Mouse (Mus musculus) testis, adult 2 months (tissue): ENCODE results near the gene Catsperd.

Source experiments
- CTCF ChIP-seq: fragments of 200-500 bp; IDR thresholded peaks from 2 replicates; pipeline ENCODE4 v1.5.1; 2012; ENCODE audit warnings: low read depth, mild to moderate bottlenecking, inconsistent platforms, low read length, moderate library complexity; ENCODE audit not compliant: control insufficient read depth, insufficient read depth, insufficient replicate concordance
- POLR2A ChIP-seq: fragments of 200-500 bp; IDR thresholded peaks from 2 replicates; pipeline ENCODE4 v1.6.1; 2012; ENCODE audit warnings: low read depth, mild to moderate bottlenecking, inconsistent platforms, low read length, moderate library complexity; ENCODE audit not compliant: control insufficient read depth

- no peak for TF ChIP-seq POLR2A
- TF ChIP-seq CTCF: no peak
These were observed 11.2 kb upstream of the Catsperd start for GRCm38 (mm10) chr17:56616725-56617124.
